Mouse (Mus musculus) hindbrain, embryonic 15.5 days (tissue): Measurements from ENCODE around the gene Tmem206. TPM values are rescaled to one million over a fixed set of nuclear protein-coding genes. Genes with fewer than 3 reads are reported as not detected.

Source experiments
- ATAC-seq: fragments of 200-750 bp; cut with Nextera tagmentation; 2 replicates; pipeline ENCODE4 v1.8.0; 2017; ENCODE audit warnings: low read depth, moderate number of reproducible peaks, moderate TSS enrichment; ENCODE audit not compliant: low FRiP score
- H3K27ac ChIP-seq: fragments of 300-500 bp; sonication (generic); replicated peaks from 2 replicates; pipeline ENCODE4 v1.5.1; 2015; ENCODE audit warnings: mild to moderate bottlenecking, inconsistent platforms
- H3K27me3 ChIP-seq: fragments of 300-500 bp; sonication (generic); 2 replicates; pipeline ENCODE4 v1.6.1; 2015; ENCODE audit warnings: control low read depth, inconsistent platforms
- H3K36me3 ChIP-seq: fragments of 300-500 bp; sonication (generic); 2 replicates; pipeline ENCODE4 v1.6.1; 2015; ENCODE audit warnings: control low read depth, inconsistent platforms
- H3K4me1 ChIP-seq: fragments of 300-500 bp; sonication (generic); replicated peaks from 2 replicates; pipeline ENCODE4 v1.6.1; 2015; ENCODE audit warnings: control low read depth, inconsistent platforms
- H3K4me2 ChIP-seq: fragments of 300-500 bp; sonication (generic); 2 replicates; pipeline ENCODE4 v1.6.1; 2015; ENCODE audit warnings: moderate library complexity, mild to moderate bottlenecking, inconsistent platforms
- H3K4me3 ChIP-seq: fragments of 300-500 bp; sonication (generic); 2 replicates; pipeline ENCODE4 v1.5.1; 2015; ENCODE audit warnings: mild to moderate bottlenecking, inconsistent platforms
- H3K9ac ChIP-seq: fragments of 300-500 bp; sonication (generic); 2 replicates; pipeline ENCODE4 v1.6.1; 2015; ENCODE audit warnings: inconsistent platforms
- H3K9me3 ChIP-seq: fragments of 300-500 bp; sonication (generic); 2 replicates; pipeline ENCODE4 v1.6.1; 2016; ENCODE audit warnings: control low read depth, inconsistent platforms
- WGBS: fragments of 180-500 bp; shearing (Covaris S2); methylation state at CpG from one replicate; pipeline ENCODE4 v1.1.7; 2015; 5-methylcytosine and 5-hydroxymethylcytosine counted together
- polyA plus RNA-seq: library from polyadenylated mRNA; unstranded; fragments of >200 nt; fragmentation: Nextera tagmentation; extraction: Ambion mirVana; gene quantifications from 2 replicates; pipeline ENCODE4 v1.2.1, GENCODE M21; 2015

Tmem206 gene
- polyA plus RNA-seq, 1 experiment from 2014 or later = 36.1 TPM

DNA sequence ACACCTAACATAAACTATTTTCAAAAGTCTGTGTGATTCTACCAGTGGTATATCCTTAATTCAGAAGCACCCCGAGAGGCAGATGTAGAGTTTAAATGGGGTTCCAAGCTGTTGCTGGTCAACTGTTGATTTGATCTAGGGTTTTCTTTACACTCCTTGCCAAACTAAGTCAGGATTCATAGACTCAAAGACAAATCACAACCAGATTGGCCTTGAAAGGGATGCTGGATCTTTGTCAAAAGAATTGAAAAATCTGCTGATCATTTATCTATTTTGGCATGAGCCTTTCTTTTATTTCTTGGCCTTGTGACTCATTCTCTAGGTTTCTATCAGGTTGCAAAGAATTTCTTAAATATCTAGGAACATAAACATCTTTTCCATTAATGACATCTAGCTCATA is 69.5 kb downstream of the Tmem206 start:
- no peak for ATAC-seq
- H3K4me2 ChIP-seq = peak overlapping the region; percentile 63
- peaks cover 4% of the 10 kb centered on the region for H3K4me1 ChIP-seq
- H3K9ac ChIP-seq = 0 out of 2 replicates have a peak overlapping the region, but pooled peaks have one; percentile 19
- no peaks in the 10 kb centered on the region for H3K27me3 ChIP-seq
- no peaks in the 10 kb centered on the region for H3K36me3 ChIP-seq
- H3K9me3 ChIP-seq = no peaks in the 10 kb centered on the region
- WGBS = 24% methylated on average over 1 of the region's 1 CpGs
- no peak overlapping the region for H3K27ac ChIP-seq
- peak overlapping the region; percentile 60 for H3K4me3 ChIP-seq

GRCm38 (mm10) chr1:191395871-191396433 is 70.2 kb downstream of the Tmem206 start:
- ATAC-seq = no peak

DNA sequence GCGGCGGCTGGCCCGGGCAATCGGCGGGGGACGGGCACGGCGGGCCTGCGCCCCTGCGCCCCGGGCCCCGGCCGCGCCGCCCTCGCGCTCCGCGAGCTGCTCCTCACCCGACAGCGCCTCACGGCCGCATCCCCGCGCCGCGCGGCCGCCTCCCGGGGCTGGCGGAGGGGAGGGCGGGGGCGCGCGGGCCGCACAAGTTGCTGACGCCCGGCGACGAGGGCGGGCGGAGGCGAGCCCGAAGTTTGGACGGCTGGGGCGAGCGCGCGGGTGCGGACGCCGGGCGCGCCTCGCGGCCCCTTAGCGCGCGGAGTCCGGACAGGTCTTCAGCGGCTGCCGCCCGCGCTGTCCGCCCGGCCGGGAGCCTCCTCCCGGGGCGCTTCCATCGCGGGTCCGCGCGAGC is 70.7 kb downstream of the Tmem206 start:
- Histone ChIP-seq H3K27ac (peak overlapping the region; percentile 96), H3K27me3 (no peaks in the 10 kb centered on the region), H3K4me3 (peak overlapping the region; percentile 60), H3K4me1 (peaks cover 4% of the 10 kb centered on the region), H3K9ac (peak overlapping the region; percentile 51), H3K4me2 (peak overlapping the region; percentile 63), H3K9me3 (no peaks in the 10 kb centered on the region), H3K36me3 (no peaks in the 10 kb centered on the region)
- WGBS = 2% methylated on average over 35 of the region's 74 CpGs
- ATAC-seq = peak; percentile 1; the same call in 1 of the 2 replicates

More at GRCm38 (mm10) chr1:191395871-191396433, 70.2 kb downstream of the Tmem206 start:
- peak overlapping the region; percentile 96 for H3K27ac ChIP-seq
- H3K4me1 ChIP-seq = peaks cover 4% of the 10 kb centered on the region
- H3K9ac ChIP-seq = peak overlapping the region; percentile 51
- H3K27me3 ChIP-seq = no peaks in the 10 kb centered on the region
- under 1% methylated on average over 32 of the region's 43 CpGs for WGBS
- H3K4me2 ChIP-seq = peak overlapping the region; percentile 63
- H3K4me3 ChIP-seq = peak overlapping the region; percentile 60
- H3K36me3 ChIP-seq = no peaks in the 10 kb centered on the region
- H3K9me3 ChIP-seq = no peaks in the 10 kb centered on the region

- Histone ChIP-seq H3K36me3 (no peaks in the 10 kb centered on the region), H3K4me1 (peaks cover 4% of the 10 kb centered on the region), H3K27me3 (no peaks in the 10 kb centered on the region), H3K9me3 (no peaks in the 10 kb centered on the region), H3K27ac (peak overlapping the region; percentile 96), H3K4me3 (peak overlapping the region; percentile 60), H3K9ac (peak overlapping the region; percentile 56), H3K4me2 (peak overlapping the region; percentile 63)
- WGBS = under 1% methylated on average over 77 of the region's 82 CpGs
- ATAC-seq = peak; percentile 99
Measured at GRCm38 (mm10) chr1:191396897-191397849, 71.5 kb downstream of the Tmem206 start.

Other genes starting within 250 kb of the Tmem206 start
- 2.0 and 2.3 TPM in 2 replicates for gene Batf3, start 228.1 kb upstream of the Tmem206 start, polyA plus RNA-seq
- not detected in 2 replicates for gene Fam71a, start 161.1 kb upstream of the Tmem206 start, polyA plus RNA-seq
- 0.73 and 1.8 TPM in 2 replicates for gene Atf3, start 107.9 kb upstream of the Tmem206 start, polyA plus RNA-seq
- 138 TPM in 2 replicates for gene Nenf, start 7.7 kb upstream of the Tmem206 start, polyA plus RNA-seq
- gene Ppp2r5a, start 77.4 kb downstream of the Tmem206 start, polyA plus RNA-seq = 9.6 and 9.9 TPM in 2 replicates
- gene Dtl, start 249.6 kb downstream of the Tmem206 start, polyA plus RNA-seq = 9.0 and 9.2 TPM in 2 replicates
- 34.1 and 36.7 TPM in 2 replicates for gene Ints7, start 249.7 kb downstream of the Tmem206 start, polyA plus RNA-seq